Mouse (Mus musculus): ENCODE results near the gene Atp5g1.
"Not testable (repeated sequence)": the region's sequence is repeated elsewhere in the genome, so short reads cannot be mapped to it uniquely, and the experiment has no call there.

Atp5g1 gene

DNA sequence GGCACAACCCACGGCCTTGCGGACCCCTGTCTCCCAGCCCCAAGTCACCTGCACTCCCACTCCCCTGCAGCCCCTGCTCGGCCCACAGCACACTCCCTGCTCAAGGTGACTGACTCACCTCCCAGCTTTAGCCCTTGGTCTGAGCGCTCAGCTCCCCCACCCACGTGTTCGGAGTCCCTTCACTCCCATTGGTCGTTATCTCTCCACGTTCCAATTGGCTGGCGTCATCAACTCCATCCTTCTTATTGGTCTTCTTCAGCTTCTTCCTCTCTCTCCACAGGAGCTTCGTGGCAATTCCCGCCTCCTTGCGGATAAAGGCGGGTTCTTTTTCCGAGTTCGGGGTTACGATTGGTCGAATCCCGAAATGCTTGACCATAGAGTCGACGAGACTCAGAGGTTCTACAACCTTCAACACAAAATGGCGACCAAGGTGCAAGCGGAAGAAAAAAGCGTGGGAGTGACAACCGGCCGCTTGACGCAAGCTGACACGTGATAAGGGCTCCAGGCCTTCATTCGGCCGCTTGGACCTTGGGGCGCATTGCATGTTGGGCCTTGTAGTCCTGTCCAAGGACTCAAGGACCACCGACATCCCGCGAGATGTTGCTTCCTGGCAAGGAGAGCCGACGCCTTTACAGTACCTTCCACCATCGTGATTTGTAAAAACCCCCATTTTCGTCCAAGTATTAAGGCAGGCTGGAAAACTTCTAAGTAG is at the start of gene Atp5g1:
TSS of gene Atp5g1 (minus strand) at position 162 of the 712 bp plus-strand sequence.
- DNase-seq (ENCODE audit: low read depth, low spot score): peak; percentile 100

DNA sequence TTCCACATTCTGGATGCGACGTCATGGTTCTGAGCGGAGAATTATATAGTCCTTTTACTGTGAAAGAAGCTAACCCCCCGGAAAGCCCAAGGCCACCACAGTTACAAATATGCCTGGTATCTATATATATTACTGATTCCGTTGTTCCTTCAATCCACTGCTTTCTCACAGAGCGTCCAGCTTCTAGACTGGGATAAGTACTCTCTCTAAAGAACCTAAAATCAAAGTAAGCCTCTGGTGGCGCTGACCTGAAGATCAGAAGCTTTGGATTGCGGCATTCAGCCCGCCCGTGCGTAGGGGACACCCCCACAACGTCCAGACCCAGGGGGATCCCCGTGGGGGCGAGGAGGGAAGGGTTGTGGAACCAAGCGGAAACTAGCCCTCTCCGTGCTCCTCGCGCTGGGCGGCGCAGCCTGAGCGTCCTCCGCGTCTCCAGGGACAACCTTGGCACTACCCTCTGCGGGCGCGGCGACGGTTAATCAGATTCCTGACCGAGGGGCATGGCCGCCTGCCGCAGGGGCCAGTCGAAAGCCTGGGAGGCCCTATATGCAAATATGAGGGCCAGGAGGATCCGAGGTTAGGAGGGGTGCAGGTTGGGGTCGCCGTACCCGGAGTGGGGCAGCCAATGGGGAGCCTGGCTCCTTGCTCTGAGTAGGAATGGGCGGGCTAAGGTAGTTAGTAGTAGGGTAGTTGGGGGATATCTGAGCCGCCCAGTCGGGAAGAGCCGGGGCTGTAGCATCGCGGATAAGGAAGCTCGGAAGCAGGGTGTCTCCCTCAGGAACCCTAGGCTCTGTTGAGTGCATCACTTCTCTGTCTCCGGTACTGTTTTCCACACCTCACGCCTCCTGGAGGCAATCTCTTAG is 48.8 kb upstream of the Atp5g1 start:
- DNase-seq (ENCODE audit: low read depth, low spot score): peak; percentile 78

DNA sequence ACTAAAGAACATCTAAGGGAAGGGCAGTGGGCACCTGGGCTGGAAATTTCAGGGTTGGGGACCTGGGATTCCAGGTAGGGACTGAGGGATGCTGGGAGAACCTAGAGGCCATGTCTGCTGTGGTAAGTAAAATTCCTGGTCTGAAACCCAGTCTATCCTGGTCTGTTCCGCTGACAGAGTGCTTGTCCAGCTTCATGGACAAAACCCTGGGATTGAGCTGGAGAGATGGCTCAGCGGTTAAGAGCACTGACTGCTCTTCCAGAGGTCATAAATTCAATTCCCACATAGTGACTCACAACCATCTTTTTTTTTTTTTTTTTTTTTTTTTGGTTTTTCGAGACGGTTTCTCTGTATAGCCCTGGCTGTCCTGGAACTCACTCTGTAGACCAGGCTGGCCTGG is 47.3 kb upstream of the Atp5g1 start:
- not testable (repeated sequence) for DNase-seq (ENCODE audit: low read depth, low spot score)

DNA sequence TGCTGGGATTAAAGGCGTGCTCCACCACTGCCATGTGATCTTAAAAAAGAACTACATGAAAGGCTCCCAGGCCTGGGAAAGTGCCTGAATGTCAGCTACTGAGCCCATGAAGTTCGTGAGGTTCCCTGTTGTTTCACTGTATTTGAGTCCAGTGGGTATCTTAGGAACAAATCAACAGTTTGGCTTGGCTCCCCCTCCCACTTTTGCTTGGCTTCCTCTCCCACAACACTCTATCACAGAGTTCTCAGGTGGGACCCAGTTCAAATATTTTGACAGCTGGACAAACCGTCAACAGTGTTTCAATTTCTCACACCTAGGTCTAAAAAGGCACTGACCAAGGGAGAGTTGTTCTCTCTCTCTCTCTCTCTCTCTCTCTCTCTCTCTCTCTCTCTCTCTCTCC is 43.9 kb upstream of the Atp5g1 start:
- no peak for DNase-seq (ENCODE audit: low read depth, low spot score)

DNA sequence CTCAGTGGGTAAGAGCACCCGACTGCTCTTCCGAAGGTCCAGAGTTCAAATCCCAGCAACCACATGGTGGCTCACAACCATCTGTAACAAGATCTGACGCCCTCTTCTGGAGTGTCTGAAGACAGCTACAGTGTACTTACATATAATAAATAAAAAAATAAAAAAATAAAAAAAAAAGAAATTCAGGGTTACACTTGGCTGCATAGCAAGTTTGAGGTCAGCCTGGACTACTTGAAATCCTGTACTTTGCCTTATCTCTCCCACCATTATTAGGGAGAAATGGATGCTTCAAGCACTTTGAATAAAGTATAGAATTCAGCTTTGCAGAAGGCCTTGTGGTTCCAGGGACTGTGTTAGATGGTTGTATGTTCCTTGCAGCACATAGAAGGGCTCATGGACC is 41.5 kb upstream of the Atp5g1 start:
- DNase-seq (ENCODE audit: low read depth, low spot score): not testable (repeated sequence)

DNA sequence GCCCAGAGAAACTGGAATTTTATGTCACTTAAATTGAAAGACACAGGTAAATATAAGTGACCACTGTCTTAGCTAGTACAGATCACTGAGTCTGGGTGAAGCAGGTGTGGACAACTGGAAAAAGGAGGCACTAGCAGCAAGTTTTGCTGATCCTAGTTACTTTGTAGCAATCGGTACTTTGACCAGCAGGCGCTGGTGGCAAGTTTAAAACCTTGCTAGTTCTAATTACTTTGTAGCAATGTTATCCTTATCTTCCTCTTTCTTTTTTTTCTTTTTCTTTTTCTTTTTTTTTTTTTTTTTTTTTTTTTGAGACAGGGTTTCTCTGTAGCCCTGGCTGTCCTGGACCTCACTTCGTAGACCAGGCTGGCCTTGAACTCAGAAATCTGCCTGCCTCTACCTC is 40.6 kb upstream of the Atp5g1 start:
- no peak for DNase-seq (ENCODE audit: low read depth, low spot score)

DNA sequence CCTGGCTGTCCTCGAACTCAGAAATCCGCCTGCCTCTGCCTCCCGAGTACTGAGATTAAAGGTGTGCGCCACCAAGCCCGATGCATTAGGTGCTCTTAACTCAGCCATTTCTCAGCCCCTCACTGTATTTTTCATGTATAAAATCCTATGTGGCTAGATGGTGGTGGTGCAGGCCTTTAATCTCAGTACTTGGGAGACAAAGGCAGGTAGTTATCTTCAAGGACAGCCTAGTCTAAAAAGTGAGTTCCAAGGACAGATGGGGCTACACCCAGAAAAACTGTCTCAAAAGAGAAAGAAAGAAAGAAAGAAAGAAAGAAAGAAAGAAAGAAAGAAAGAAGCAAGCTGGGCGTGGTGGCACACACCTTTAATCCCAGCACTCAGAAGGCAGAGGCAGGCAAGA is 39.9 kb upstream of the Atp5g1 start:
- DNase-seq (ENCODE audit: low read depth, low spot score): peak; percentile 46

DNA sequence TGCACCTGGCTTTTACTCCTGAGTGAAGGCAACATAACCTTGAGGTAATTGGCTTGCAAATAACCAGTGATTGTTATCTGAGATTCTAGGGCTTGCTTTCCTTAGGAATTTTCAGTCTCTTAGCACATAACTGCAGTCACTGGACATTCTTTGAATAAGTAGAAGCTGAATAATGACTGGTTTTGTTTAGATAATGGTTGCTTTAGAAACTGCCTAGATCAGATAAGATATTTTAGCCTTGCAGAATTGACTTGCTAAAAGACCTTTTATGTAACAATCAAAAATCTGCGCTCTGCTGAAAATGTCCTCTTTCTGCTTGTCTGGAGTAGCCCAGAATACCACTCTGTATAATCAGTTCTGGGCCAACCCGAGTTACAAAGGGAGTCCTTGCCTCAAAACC is 38.6 kb upstream of the Atp5g1 start:
- DNase-seq (ENCODE audit: low read depth, low spot score): peak; percentile 88

DNA sequence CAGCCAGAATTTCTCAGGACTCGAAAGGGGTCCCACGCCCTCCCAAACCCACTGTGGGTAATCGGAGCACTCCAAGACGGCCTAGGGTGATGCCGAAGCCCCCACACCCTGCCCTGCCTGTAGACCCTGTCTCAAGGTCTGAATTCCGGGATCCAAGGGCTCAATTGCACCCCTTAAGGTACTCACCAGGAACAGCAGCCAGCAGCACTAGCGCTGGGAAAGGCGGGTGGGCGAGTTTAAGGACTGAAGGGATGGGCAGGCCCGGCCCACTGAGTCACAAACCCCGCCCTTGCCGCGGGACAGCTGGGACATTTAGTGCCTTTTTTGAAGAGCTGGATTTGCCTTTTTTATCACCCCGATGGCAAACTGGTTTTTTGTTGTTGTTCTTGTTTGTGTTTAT is 36.3 kb upstream of the Atp5g1 start, which contains the start of gene Calcoco2:
TSS of gene Calcoco2 (minus strand) at position 214 of the 400 bp plus-strand sequence.
- DNase-seq (ENCODE audit: low read depth, low spot score): peak; percentile 97

DNA sequence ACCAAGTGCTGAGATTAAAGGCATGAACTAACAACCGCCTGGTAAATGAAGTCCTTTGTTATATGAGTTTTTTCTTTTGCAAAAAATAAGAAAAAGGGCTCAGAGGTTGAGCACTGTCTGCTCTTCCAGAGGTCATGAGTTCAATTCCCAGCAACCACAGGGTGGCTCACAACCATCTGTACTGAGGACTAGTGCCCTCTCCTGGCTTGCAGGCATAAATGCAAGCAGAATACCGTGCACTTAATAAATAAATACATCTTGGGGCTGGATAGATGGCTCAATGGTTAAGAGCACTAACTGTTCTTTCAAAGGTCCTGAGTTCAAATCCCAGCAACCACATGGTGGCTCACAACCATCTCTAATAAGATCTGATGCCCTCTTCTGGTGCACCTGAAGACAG is 35.5 kb upstream of the Atp5g1 start:
- peak; percentile 80 for DNase-seq (ENCODE audit: low read depth, low spot score)

DNA sequence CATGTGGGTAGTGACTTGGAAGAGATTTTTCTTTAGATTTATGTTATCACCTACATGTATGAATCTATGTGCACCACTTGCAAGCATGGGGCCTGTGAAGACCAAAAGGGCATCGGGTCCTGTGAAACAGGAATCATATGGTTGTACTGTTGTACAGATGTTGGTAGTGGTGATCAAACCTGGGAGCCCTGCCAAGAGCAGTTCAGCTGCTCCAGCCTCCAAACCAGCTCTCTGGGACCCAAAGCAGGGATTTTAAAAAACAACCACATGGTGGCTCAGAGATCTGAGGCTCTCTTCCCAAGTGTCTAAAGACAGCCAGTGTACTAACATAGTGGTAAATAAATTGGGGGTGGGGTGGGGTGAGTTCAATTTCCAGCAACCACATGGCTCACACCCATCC is 32.9 kb upstream of the Atp5g1 start:
- DNase-seq (ENCODE audit: low read depth, low spot score): no peak

DNA sequence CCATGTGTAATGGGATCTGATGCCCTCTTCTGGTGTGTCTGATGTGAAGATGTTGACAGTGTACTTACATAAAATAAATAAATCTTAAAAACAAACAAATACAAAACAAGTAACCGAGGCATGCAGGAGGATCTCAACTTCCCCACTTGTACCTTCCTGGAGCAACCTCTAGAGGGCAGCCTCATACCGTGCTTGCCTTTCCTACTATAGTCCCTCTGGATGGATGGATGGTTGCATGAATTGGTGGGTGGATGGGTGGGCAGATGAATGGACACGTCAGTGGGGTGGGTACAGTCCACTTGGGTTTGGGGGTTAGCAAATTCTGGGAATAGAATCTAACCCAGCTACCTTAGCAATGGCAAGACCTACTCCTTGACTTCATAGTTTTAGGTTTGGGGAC is 17.9 kb upstream of the Atp5g1 start:
- peak; percentile 67 for DNase-seq (ENCODE audit: low read depth, low spot score)

DNA sequence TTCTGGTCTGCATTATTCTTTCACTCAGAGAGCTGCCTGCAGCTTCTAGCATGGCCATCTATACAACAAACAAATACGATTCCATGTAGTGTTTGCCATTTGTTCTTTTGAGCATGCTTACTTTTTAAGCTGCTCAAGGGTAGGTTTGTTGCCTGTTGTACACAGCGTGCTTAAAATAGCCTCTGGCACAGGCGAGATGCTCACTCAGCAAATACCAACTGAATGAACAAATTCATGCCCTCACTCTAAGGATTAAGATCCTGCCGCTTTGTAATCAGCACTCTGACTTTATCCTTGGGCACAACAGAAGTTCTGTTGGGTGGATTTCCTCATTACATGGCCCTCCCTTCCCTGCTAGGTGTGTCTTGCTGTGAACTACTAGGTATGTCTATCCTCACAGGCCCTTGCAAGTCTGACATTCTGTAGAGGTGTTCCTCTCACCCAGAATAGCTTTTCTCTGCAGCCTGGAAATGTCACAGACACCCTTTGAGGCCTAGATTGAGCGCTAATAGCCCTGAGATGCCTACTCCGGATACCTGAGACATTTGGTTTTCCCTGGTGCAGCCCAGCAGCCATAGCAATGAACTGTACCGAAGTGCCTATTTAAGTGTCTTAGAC is 17.3 kb upstream of the Atp5g1 start:
- DNase-seq (ENCODE audit: low read depth, low spot score): no peak

DNA sequence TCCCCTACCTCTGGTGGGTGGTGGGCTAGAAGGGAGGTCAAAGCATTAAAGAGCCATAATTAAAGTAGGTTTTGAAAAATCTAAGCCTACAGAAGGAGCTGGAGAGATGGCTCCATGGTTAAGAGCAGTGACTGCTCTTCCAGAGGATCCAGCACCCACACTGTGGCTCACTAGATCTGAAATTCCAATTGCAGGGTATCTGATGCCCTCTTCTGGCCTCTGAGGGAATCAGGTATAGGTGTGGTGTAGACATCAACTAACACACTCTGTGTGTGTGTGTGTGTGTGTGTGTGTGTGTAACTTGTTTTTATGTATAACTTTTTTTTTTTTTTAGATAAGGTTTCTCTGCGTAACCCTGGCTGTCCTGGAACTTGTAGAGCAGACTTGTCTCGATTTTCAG is 15.6 kb upstream of the Atp5g1 start:
- peak; percentile 59 for DNase-seq (ENCODE audit: low read depth, low spot score)

DNA sequence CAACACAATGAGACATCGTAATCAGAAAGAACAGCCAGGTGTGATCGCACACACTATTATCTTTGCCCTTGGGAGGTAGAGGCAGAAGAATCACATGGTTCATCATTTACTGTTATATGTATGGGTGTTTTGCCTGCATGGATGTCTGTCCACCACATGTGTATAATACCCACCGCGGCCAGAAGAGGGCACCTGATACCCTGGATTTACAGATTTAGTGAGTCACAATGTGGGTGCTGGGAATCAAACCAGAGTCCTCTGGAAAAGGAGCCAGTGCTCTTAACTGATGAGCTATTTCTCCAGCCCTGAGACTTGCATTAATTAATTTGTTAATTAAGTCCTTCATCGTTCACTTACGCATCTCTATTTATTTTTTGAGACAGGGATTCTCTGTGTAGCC is 12.5 kb upstream of the Atp5g1 start:
- DNase-seq (ENCODE audit: low read depth, low spot score): peak; percentile 69

DNA sequence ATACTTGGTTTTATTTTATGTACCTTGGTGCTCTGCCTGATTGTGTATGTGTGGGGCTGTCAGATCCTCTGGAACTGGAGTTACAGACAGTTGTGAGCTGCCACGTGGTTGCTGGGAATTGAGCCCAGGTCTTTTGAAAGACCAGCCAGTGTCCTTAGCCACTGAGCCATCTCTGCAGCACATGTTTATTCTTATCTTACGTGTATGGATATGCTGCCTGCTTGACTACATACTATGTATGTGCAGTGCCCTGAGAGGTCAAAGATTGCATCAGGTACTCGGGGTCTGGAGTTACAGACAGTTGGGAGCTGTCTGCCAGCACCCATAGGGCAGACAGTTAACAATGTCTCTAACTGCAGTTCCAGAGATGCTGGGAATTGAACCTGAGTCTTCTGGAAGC is 7.2 kb upstream of the Atp5g1 start:
- DNase-seq (ENCODE audit: low read depth, low spot score): no peak

DNA sequence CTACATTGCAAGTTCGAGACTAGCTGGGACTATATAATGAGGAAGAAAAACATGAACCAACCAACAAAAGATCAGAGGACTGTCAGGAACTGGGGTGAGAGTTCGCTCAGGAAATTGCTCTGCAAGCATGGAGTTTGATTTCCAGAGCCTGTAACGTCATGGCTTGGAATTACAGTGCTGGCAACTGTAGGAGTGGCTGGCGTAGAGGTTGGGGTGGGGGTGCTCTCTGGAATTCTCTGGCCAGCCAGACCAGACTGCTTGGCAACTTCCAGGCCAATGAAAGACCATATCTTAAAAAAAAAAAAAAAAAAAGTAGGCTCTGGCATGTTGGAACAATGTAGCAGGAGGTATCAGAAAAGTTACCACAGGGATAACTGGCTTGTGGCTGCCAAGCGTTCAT is 5.3 kb upstream of the Atp5g1 start:
- peak; percentile 45 for DNase-seq (ENCODE audit: low read depth, low spot score)

DNA sequence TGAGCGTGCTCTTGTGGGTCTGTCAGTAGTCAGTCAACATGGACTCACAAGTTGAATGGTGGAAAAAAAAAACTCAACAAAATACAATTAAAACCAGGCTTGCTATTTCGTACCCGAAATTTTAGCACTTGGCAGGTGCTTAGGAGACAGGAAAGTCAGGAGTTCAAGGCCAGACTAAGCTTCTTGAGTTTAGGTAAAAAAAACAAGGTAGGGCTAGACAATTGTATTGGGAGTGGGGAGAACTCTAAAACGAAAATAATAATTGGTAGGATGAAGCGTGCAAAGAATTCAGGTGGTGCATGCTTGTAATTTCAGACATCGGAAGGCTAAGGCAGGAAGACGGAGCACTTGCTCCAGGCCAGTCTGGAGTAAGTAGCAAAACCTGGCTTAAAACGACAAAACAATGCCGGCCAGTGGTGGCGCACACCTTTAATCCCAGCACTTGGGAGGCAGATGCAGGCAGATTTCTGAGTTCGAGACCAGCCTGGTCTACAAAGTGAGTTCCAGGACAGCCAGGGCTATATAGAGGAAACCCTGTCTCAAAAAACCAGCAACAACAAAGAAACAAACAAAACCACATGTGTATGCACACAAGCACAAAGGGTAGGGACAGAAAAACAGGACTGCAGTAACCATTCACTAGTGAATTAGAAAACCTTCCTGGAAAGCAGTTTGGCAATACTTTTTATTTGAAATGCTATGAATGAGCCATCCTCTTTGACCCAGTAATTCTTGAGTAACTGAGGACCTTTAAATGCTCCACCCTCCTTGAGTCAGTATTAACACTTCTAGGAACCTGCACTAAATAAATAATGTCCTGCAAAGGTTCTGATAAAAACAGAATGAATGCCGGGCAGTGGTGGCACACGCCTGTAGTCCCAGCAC is 993 bp upstream of the Atp5g1 start:
- no peak for DNase-seq (ENCODE audit: low read depth, low spot score)

DNA sequence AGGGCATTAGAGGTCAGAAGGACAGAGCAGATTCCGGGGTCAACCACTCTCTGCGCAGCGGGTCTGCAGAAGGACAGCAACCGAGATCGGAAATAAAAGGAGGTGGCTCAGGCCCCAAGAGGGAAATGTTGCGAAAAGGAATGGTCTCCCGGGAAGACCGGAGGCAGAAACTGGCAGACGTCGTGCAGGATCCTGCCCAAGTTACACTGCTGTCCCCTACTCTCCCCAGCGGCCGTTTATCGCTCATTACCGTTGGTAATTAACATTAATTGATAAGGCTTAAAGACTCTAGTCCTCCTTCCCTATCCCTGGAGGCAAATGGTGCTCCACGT is 327 bp downstream of the Atp5g1 start:
- no peak for DNase-seq (ENCODE audit: low read depth, low spot score)

DNA sequence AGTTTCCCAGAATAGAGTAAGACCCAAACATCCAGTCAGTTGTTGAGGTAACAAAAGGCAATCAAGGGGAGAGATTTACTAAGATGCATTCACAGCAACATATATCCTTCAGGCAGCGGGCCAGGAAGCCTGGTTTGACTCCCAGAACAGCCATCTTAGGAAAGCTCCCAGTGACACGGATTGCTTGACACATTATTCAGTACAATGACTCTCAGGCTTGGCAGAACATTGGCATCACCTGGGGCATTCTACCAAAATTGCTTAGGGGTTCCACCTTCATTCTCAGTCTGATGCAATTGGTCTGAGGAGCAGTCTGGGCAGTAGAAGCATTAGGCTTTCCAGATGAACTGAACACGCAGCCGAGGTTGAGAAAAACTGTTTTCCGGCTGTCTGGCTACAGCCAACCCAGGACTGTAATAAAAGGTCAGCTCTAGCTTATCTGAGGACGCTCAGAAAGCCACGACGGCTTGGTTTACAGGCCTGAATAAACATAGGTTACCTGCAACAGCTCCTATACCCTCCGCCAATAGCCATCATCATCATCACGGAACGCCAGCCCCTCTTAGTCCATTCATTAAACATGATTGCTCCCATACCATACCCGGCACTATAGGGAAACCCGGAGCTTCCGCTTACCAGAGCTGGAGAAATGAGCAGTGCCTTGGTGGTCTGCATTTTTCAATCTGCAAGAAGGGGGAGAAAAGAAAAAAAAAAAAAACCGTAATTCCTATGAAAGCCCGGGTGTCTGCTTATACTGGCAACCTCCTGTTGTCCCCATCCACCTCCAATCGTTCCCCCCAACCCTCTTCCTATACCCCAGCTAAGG is 906 bp downstream of the Atp5g1 start:
- DNase-seq (ENCODE audit: low read depth, low spot score): no peak

All from R1 (cell line).